Mouse (Mus musculus) neural tube, embryonic 15.5 days (tissue): Measurements from ENCODE around the gene Zmat5. TPM values are rescaled to one million over a fixed set of nuclear protein-coding genes. Genes with fewer than 3 reads are reported as not detected.

Experiments used
- ATAC-seq: fragments of 200-750 bp; cut with Nextera tagmentation; 2 replicates; pipeline ENCODE4 v1.8.0; 2017; ENCODE audit warnings: mild to moderate bottlenecking, moderate TSS enrichment, moderate library complexity; ENCODE audit not compliant: low FRiP score
- H3K27ac ChIP-seq: fragments of 300-500 bp; sonication (generic); replicated peaks from 2 replicates; pipeline ENCODE4 v1.5.1; 2015; ENCODE audit warnings: mild to moderate bottlenecking, inconsistent platforms
- H3K27me3 ChIP-seq: fragments of 300-500 bp; sonication (generic); replicated peaks from 2 replicates; pipeline ENCODE4 v1.6.1; 2015; ENCODE audit warnings: inconsistent platforms
- H3K36me3 ChIP-seq: fragments of 300-500 bp; sonication (generic); 2 replicates; pipeline ENCODE4 v1.6.1; 2015; ENCODE audit warnings: inconsistent platforms
- H3K4me1 ChIP-seq: fragments of 300-500 bp; sonication (generic); 2 replicates; pipeline ENCODE4 v1.6.1; 2015; ENCODE audit warnings: inconsistent platforms
- H3K4me2 ChIP-seq: fragments of 300-500 bp; sonication (generic); 2 replicates; pipeline ENCODE4 v1.6.1; 2015; ENCODE audit warnings: inconsistent platforms, mild to moderate bottlenecking, moderate library complexity
- H3K4me3 ChIP-seq: fragments of 300-500 bp; sonication (generic); replicated peaks from 2 replicates; pipeline ENCODE4 v1.5.1; 2015; ENCODE audit warnings: mild to moderate bottlenecking, inconsistent platforms
- H3K9ac ChIP-seq: fragments of 300-500 bp; sonication (generic); replicated peaks from 2 replicates; pipeline ENCODE4 v1.6.1; 2015; ENCODE audit warnings: mild to moderate bottlenecking, inconsistent platforms
- H3K9me3 ChIP-seq: fragments of 300-500 bp; sonication (generic); replicated peaks from 2 replicates; pipeline ENCODE4 v1.6.1; 2016; ENCODE audit warnings: inconsistent platforms
- WGBS: fragments of 180-500 bp; shearing (Covaris S2); methylation state at CpG from one replicate; pipeline ENCODE4 v1.1.7; 2015; ENCODE audit warnings: mixed read lengths; 5-methylcytosine and 5-hydroxymethylcytosine counted together
- polyA plus RNA-seq: library from polyadenylated mRNA; unstranded; fragments of >200 nt; fragmentation: Nextera tagmentation; extraction: Ambion mirVana; gene quantifications from 2 replicates; pipeline ENCODE4 v1.2.1, GENCODE M21; 2015

The Zmat5 gene
- polyA plus RNA-seq, 1 experiment from 2014 or later: 65.3 TPM

GRCm38 (mm10) chr11:4744691-4745090, 40.2 kb downstream of the Zmat5 start:
- H3K27ac ChIP-seq: no peak overlapping the region
- no peaks in the 10 kb centered on the region for H3K9me3 ChIP-seq
- peaks cover 24% of the 10 kb centered on the region for H3K4me1 ChIP-seq
- ATAC-seq: no peak
- H3K27me3 ChIP-seq: peaks cover 61% of the 10 kb centered on the region
- H3K9ac ChIP-seq: no peak overlapping the region
- H3K4me2 ChIP-seq: peak overlapping the region; percentile 100
- 0 out of 2 replicates have a peak overlapping the region, but pooled peaks have one; percentile 65 for H3K4me3 ChIP-seq
- H3K36me3 ChIP-seq: no peaks in the 10 kb centered on the region
- WGBS: 50% methylated on average over 6 of the region's 6 CpGs

GRCm38 (mm10) chr11:4745969-4746368, 41.5 kb downstream of the Zmat5 start:
- no peaks in the 10 kb centered on the region for H3K36me3 ChIP-seq
- H3K27ac ChIP-seq: no peak overlapping the region
- peak; percentile 20; the same call in 1 of the 2 replicates for ATAC-seq
- no peaks in the 10 kb centered on the region for H3K9me3 ChIP-seq
- peak overlapping the region; percentile 55 for H3K9ac ChIP-seq
- peak overlapping the region; percentile 100 for H3K4me2 ChIP-seq
- 1% methylated on average over 39 of the region's 39 CpGs for WGBS
- peaks cover 65% of the 10 kb centered on the region for H3K27me3 ChIP-seq
- H3K4me1 ChIP-seq: peaks cover 24% of the 10 kb centered on the region
- H3K4me3 ChIP-seq: peak overlapping the region; percentile 65

GRCm38 (mm10) chr11:4746733-4747132, 42.3 kb downstream of the Zmat5 start, which contains the start of gene Cabp7:
Cabp7 (minus strand) TSS chr11:4746778.
- 0% methylated on average over 24 of the region's 73 CpGs for WGBS
- H3K4me1 ChIP-seq: peaks cover 24% of the 10 kb centered on the region
- H3K4me3 ChIP-seq: peak within 1 kb of the TSS; percentile 65
- peak within 1 kb of the TSS; percentile 100 for H3K4me2 ChIP-seq
- H3K9ac ChIP-seq: peak within 1 kb of the TSS; percentile 55
- H3K36me3 ChIP-seq: no peaks in the 10 kb centered on the region
- peaks cover 65% of the 10 kb centered on the region for H3K27me3 ChIP-seq
- ATAC-seq: peak; percentile 11; the same call in 1 of the 2 replicates
- H3K9me3 ChIP-seq: no peaks in the 10 kb centered on the region
- H3K27ac ChIP-seq: no peak within 1 kb of the TSS

- H3K27me3 ChIP-seq: peaks cover 64% of the 10 kb centered on the region
- no peak for ATAC-seq
- peaks cover 26% of the 10 kb centered on the region for H3K4me1 ChIP-seq
These were observed 42.8 kb downstream of the Zmat5 start for GRCm38 (mm10) chr11:4747285-4747684.

GRCm38 (mm10) chr11:4750263-4750662, 45.8 kb downstream of the Zmat5 start:
- ATAC-seq: no peak
- H3K9me3 ChIP-seq: no peaks in the 10 kb centered on the region
- H3K27ac ChIP-seq: no peak overlapping the region
- H3K36me3 ChIP-seq: no peaks in the 10 kb centered on the region
- no peak overlapping the region for H3K4me3 ChIP-seq
- H3K27me3 ChIP-seq: peaks cover 39% of the 10 kb centered on the region
- 17% methylated on average over 9 of the region's 9 CpGs for WGBS
- H3K4me2 ChIP-seq: no peak overlapping the region
- no peak overlapping the region for H3K9ac ChIP-seq
- peaks cover 33% of the 10 kb centered on the region for H3K4me1 ChIP-seq

More at GRCm38 (mm10) chr11:4747285-4747684, 42.8 kb downstream of the Zmat5 start:
- H3K4me3 ChIP-seq: peak overlapping the region; percentile 65
- H3K36me3 ChIP-seq: no peaks in the 10 kb centered on the region
- H3K9ac ChIP-seq: peak overlapping the region; percentile 55
- H3K27ac ChIP-seq: no peak overlapping the region
- H3K4me2 ChIP-seq: peak overlapping the region; percentile 100
- under 1% methylated on average over 12 of the region's 12 CpGs for WGBS
- no peaks in the 10 kb centered on the region for H3K9me3 ChIP-seq

GRCm38 (mm10) chr11:4752836-4753235, 48.4 kb downstream of the Zmat5 start:
- H3K27ac ChIP-seq: no peak overlapping the region
- WGBS: 20% methylated on average over 10 of the region's 10 CpGs
- H3K36me3 ChIP-seq: no peaks in the 10 kb centered on the region
- H3K9ac ChIP-seq: no peak overlapping the region
- peaks cover 15% of the 10 kb centered on the region for H3K4me1 ChIP-seq
- H3K27me3 ChIP-seq: peaks cover 23% of the 10 kb centered on the region
- H3K4me2 ChIP-seq: no peak overlapping the region
- H3K4me3 ChIP-seq: no peak overlapping the region
- no peak for ATAC-seq
- no peaks in the 10 kb centered on the region for H3K9me3 ChIP-seq

GRCm38 (mm10) chr11:4754036-4754435, 49.6 kb downstream of the Zmat5 start:
- Histone ChIP-seq H3K9ac (no peak overlapping the region), H3K27ac (no peak overlapping the region), H3K36me3 (no peaks in the 10 kb centered on the region), H3K4me1 (peaks cover 14% of the 10 kb centered on the region), H3K27me3 (peaks cover 11% of the 10 kb centered on the region), H3K9me3 (no peaks in the 10 kb centered on the region), H3K4me2 (no peak overlapping the region), H3K4me3 (no peak overlapping the region)
- 91% methylated on average over 3 of the region's 3 CpGs for WGBS
- ATAC-seq: no peak

- Histone ChIP-seq H3K27me3 (peaks cover 2% of the 10 kb centered on the region), H3K9me3 (no peaks in the 10 kb centered on the region), H3K4me3 (no peak overlapping the region), H3K27ac (no peak overlapping the region), H3K4me2 (no peak overlapping the region), H3K9ac (no peak overlapping the region), H3K4me1 (peaks cover 14% of the 10 kb centered on the region), H3K36me3 (no peaks in the 10 kb centered on the region)
- WGBS: 52% methylated on average over 11 of the region's 11 CpGs
- ATAC-seq: no peak
These were observed 50.4 kb downstream of the Zmat5 start for GRCm38 (mm10) chr11:4754867-4755266.

- no peaks in the 10 kb centered on the region for H3K36me3 ChIP-seq
- WGBS: 72% methylated on average over 9 of the region's 9 CpGs
- no peak overlapping the region for H3K4me2 ChIP-seq
- H3K4me3 ChIP-seq: no peak overlapping the region
- H3K9me3 ChIP-seq: no peaks in the 10 kb centered on the region
- H3K27ac ChIP-seq: no peak overlapping the region
- peaks cover 27% of the 10 kb centered on the region for H3K4me1 ChIP-seq
- no peak for ATAC-seq
- H3K27me3 ChIP-seq: no peaks in the 10 kb centered on the region
- no peak overlapping the region for H3K9ac ChIP-seq
These were observed 52.0 kb downstream of the Zmat5 start for GRCm38 (mm10) chr11:4756460-4756859.

GRCm38 (mm10) chr11:4756984-4757788, 52.7 kb downstream of the Zmat5 start:
- no peak for ATAC-seq
- Histone ChIP-seq H3K36me3 (no peaks in the 10 kb centered on the region), H3K9ac (no peak overlapping the region), H3K27me3 (no peaks in the 10 kb centered on the region), H3K4me1 (peaks cover 34% of the 10 kb centered on the region), H3K9me3 (no peaks in the 10 kb centered on the region), H3K4me2 (no peak overlapping the region), H3K27ac (no peak overlapping the region), H3K4me3 (no peak overlapping the region)
- 32% methylated on average over 11 of the region's 11 CpGs for WGBS

GRCm38 (mm10) chr11:4757789-4758158, 53.3 kb downstream of the Zmat5 start:
- Histone ChIP-seq H3K4me1 (peaks cover 34% of the 10 kb centered on the region), H3K9ac (no peak overlapping the region), H3K4me2 (no peak overlapping the region), H3K4me3 (no peak overlapping the region), H3K27ac (no peak overlapping the region), H3K27me3 (no peaks in the 10 kb centered on the region), H3K9me3 (no peaks in the 10 kb centered on the region), H3K36me3 (no peaks in the 10 kb centered on the region)
- WGBS: 14% methylated on average over 4 of the region's 4 CpGs
- ATAC-seq: no peak

- Histone ChIP-seq H3K4me3 (no peak overlapping the region), H3K4me1 (peaks cover 37% of the 10 kb centered on the region), H3K27ac (0 out of 2 replicates have a peak overlapping the region, but pooled peaks have one; percentile 15), H3K4me2 (no peak overlapping the region), H3K27me3 (no peaks in the 10 kb centered on the region), H3K9me3 (no peaks in the 10 kb centered on the region), H3K9ac (no peak overlapping the region), H3K36me3 (no peaks in the 10 kb centered on the region)
- ATAC-seq: no peak
- 11% methylated on average over 4 of the region's 4 CpGs for WGBS
These were observed 56.0 kb downstream of the Zmat5 start for GRCm38 (mm10) chr11:4760438-4760837.
